ENCODE assay signal across 9 mouse cellular contexts in the genomic region with DNA sequence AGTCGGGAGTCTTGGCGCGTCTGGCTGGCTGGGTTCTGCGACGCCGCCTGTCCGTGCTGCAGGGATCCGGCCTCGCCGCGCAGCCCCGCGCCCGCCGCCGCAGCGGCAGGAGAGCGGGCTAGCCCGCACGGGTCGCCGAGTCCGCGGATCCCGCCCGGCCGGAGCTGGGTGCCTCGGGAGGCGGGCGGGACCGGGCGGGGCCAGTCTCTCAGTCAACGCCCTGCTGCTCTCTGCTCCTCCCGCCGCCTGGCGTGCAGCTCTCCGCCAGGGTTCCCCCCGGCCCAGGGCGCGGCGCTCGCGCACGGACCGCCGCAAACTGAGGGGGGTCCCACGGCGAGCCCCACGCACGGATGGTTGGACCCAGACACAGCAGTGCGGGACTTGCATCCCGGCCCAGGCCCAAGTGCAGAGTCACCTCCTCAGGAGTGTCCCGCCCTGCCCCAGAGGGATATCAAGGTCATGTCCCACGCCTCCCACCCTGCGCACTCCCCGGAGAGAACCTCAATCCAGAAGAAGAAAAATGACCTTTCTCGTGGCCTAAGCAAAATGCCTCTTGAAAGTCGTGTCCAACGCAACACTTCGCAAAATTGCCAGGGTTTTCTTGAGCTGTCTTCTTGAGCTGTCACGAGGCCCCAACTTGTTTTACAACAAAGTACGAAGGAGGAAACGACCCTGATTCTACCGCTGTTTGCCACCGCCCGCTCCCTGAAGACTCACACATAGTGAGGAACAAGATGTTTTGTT. TPM values are rescaled to one million over a fixed set of nuclear protein-coding genes. Genes with fewer than 3 reads are reported as not detected.
A peak's percentile ranks its signal among the peaks of the same experiment; 100 is the strongest.
DNase-seq lines count a peak whose midpoint lies in the region; ATAC-seq and TF ChIP-seq lines count a peak whose summit lies in the region.
"Had no signal": no experiment of that assay in that cellular context is flagged by ENCODE, and none has a peak within 500 bp of the region (broad histone marks: within the 10 kb centered on the region; RNA-seq: fewer than 3 reads in every experiment).

No protein-coding gene starts in this region.

- peaks cover 53% of the 10 kb centered on the region for H3K27me3 ChIP-seq in embryonic facial prominence, embryonic 14.5 days (replicated peaks; ENCODE audit: control insufficient read depth, insufficient read depth, low read length)
- peaks cover 62% of the 10 kb centered on the region for H3K27me3 ChIP-seq in heart, embryonic 10.5 days (ENCODE audit: insufficient read depth, poor library complexity, severe bottlenecking)
- peaks cover 15% of the 10 kb centered on the region for H3K27me3 ChIP-seq in kidney, embryonic 16.5 days (ENCODE audit: insufficient read depth, low read length)
- peaks cover 35% of the 10 kb centered on the region for H3K27me3 ChIP-seq in lung, embryonic 14.5 days (ENCODE audit: insufficient read depth, low read length)

- TF ChIP-seq CTCF in lung, embryonic 14.5 days (IDR thresholded peaks at IDR 0.05; ENCODE audit: low read depth): no peak

- ATAC-seq in embryonic facial prominence, embryonic 14.5 days (ENCODE audit: low read depth): peak; percentile 86
- ATAC-seq in kidney, embryonic 16.5 days (ENCODE audit: low FRiP score, low TSS enrichment): peak; percentile 89
- ATAC-seq in lung, embryonic 14.5 days (ENCODE audit: insufficient read depth): peak; percentile 89
- ATAC-seq in inflammation-experienced regulatory T-cells, adult 6 months: no peak

- peak overlapping the region; percentile 97 for H3K4me2 ChIP-seq in embryonic facial prominence, embryonic 14.5 days (ENCODE audit: low read depth, low read length)
- H3K4me2 ChIP-seq in kidney, embryonic 16.5 days (replicated peaks; ENCODE audit: low read depth, low read length): peak overlapping the region; percentile 96
- H3K4me2 ChIP-seq in lung, embryonic 14.5 days: peak overlapping the region; percentile 92

- H3K4me1 ChIP-seq in embryonic facial prominence, embryonic 14.5 days (ENCODE audit: control insufficient read depth, insufficient read depth, low read length): no peaks in the 10 kb centered on the region; the same call in 1 of the 2 replicates
- peaks cover 14% of the 10 kb centered on the region; the same call in 1 of the 2 replicates for H3K4me1 ChIP-seq in heart, embryonic 10.5 days
- 0 out of 2 replicates have a peak, but pooled peaks cover 7% of the 10 kb centered on the region for H3K4me1 ChIP-seq in kidney, embryonic 16.5 days (ENCODE audit: insufficient read depth, low read length)
- H3K4me1 ChIP-seq in lung, embryonic 14.5 days (ENCODE audit: insufficient read depth): no peaks in the 10 kb centered on the region

- H3K27ac ChIP-seq in embryonic facial prominence, embryonic 14.5 days (replicated peaks; ENCODE audit: low read depth, low read length): no peak overlapping the region
- H3K27ac ChIP-seq in heart, embryonic 10.5 days: peak overlapping the region; percentile 72; the same call in 1 of the 2 replicates
- H3K27ac ChIP-seq in kidney, embryonic 16.5 days (ENCODE audit: low read length): no peak overlapping the region
- no peak overlapping the region for H3K27ac ChIP-seq in lung, embryonic 14.5 days (ENCODE audit: low read depth)

- WGBS in embryonic facial prominence, embryonic 14.5 days: under 1% methylated on average over 19 of the region's 66 CpGs
- WGBS in heart, embryonic 10.5 days: under 1% methylated on average over 65 of the region's 66 CpGs
- WGBS in kidney, embryonic 16.5 days: 1% methylated on average over 62 of the region's 66 CpGs
- under 1% methylated on average over 61 of the region's 66 CpGs for WGBS in lung, embryonic 14.5 days

- DNase-seq in thymus, postnatal 25 days: peak; percentile 1
- no peak for DNase-seq in thymus, postnatal 36 days
- peak; percentile 42 for DNase-seq in embryonic facial prominence, embryonic 14.5 days (ENCODE audit: low spot score)
- DNase-seq in heart, embryonic 10.5 days (ENCODE audit: low spot score): peak; percentile 78
- DNase-seq in lung, embryonic 14.5 days: peak; percentile 73
- peak; percentile 3 for DNase-seq in right cerebral cortex, adult 18-20 months

- peak overlapping the region; percentile 58 for H3K9ac ChIP-seq in embryonic facial prominence, embryonic 14.5 days (ENCODE audit: low read depth, low read length)
- peak overlapping the region; percentile 75 for H3K9ac ChIP-seq in kidney, embryonic 16.5 days (replicated peaks; ENCODE audit: low read length)
- peak overlapping the region; percentile 32 for H3K9ac ChIP-seq in lung, embryonic 14.5 days

- H3K36me3 ChIP-seq in embryonic facial prominence, embryonic 14.5 days (ENCODE audit: control insufficient read depth, insufficient read depth, low read length): no peaks in the 10 kb centered on the region
- H3K36me3 ChIP-seq in heart, embryonic 10.5 days: no peaks in the 10 kb centered on the region
- no peaks in the 10 kb centered on the region for H3K36me3 ChIP-seq in kidney, embryonic 16.5 days (ENCODE audit: insufficient read depth, low read length)
- no peaks in the 10 kb centered on the region for H3K36me3 ChIP-seq in lung, embryonic 14.5 days (ENCODE audit: insufficient read depth)

- H3K4me3 ChIP-seq in embryonic facial prominence, embryonic 14.5 days (ENCODE audit: low read depth, low read length): peak overlapping the region; percentile 59
- peak overlapping the region; percentile 74 for H3K4me3 ChIP-seq in heart, embryonic 10.5 days
- peak overlapping the region; percentile 49 for H3K4me3 ChIP-seq in kidney, embryonic 16.5 days (ENCODE audit: low read length)
- H3K4me3 ChIP-seq in lung, embryonic 14.5 days (ENCODE audit: low read depth, low read length): peak overlapping the region; percentile 58
- H3K4me3 ChIP-seq: myocyte had no signal

- no peaks in the 10 kb centered on the region for H3K9me3 ChIP-seq in embryonic facial prominence, embryonic 14.5 days (ENCODE audit: control insufficient read depth, low read length)
- H3K9me3 ChIP-seq in heart, embryonic 10.5 days: no peaks in the 10 kb centered on the region
- H3K9me3 ChIP-seq in kidney, embryonic 16.5 days (ENCODE audit: low read length): no peaks in the 10 kb centered on the region
- H3K9me3 ChIP-seq in lung, embryonic 14.5 days (ENCODE audit: low read depth, low read length): no peaks in the 10 kb centered on the region

RNA-seq across cellular contexts. Expression of a gene that starts 0.5 kb away (rescaled TPM):
- 4.3 and 4.6 TPM in 2 replicates for polyA plus RNA-seq in embryonic facial prominence, embryonic 14.5 days (2014; fragmentation: Nextera tagmentation; extraction: Ambion mirVana)
- 0.27 and 1.1 TPM in 2 replicates for polyA plus RNA-seq in heart, embryonic 10.5 days (2016; fragmentation: Nextera tagmentation; extraction: Ambion mirVana)
- 8.3 and 9.8 TPM in 2 replicates for polyA plus RNA-seq in kidney, embryonic 16.5 days (2015; fragmentation: Nextera tagmentation; extraction: Ambion mirVana)
- polyA plus RNA-seq in lung, embryonic 14.5 days (2014; fragmentation: Nextera tagmentation; extraction: Ambion mirVana): 4.7 and 5.7 TPM in 2 replicates
- not detected for polyA plus RNA-seq in inflammation-experienced regulatory T-cells, adult 6 months (2017; shearing (Covaris generic))
- polyA plus RNA-seq: myocyte had no signal

RNA-seq across cellular contexts. Expression of a gene that starts 58.4 kb away (rescaled TPM):
- 0.37 TPM in 1 of 2 replicates, not detected in the other for polyA plus RNA-seq in embryonic facial prominence, embryonic 14.5 days (2014; fragmentation: Nextera tagmentation; extraction: Ambion mirVana)
- polyA plus RNA-seq in heart, embryonic 10.5 days (2016; fragmentation: Nextera tagmentation; extraction: Ambion mirVana): not detected in 2 replicates
- polyA plus RNA-seq in kidney, embryonic 16.5 days (2015; fragmentation: Nextera tagmentation; extraction: Ambion mirVana): not detected in 2 replicates
- not detected in 2 replicates for polyA plus RNA-seq in lung, embryonic 14.5 days (2014; fragmentation: Nextera tagmentation; extraction: Ambion mirVana)
- polyA plus RNA-seq in inflammation-experienced regulatory T-cells, adult 6 months (2017; shearing (Covaris generic)): not detected
- polyA plus RNA-seq: myocyte had no signal

Comparison
In these comparisons a context has a peak if more than half of its experiments do, and no peak if none do; other contexts are left out.
1. DNase-seq: peak in thymus, postnatal 25 days (single experiment), embryonic facial prominence, embryonic 14.5 days (single experiment), heart, embryonic 10.5 days (single experiment), lung, embryonic 14.5 days (single experiment) and right cerebral cortex, adult 18-20 months (single experiment); none in thymus, postnatal 36 days (0 of 2).
2. Peak in every context shown above with its lines, with median percentiles within 50 percentile points of each other: H3K4me2 ChIP-seq, H3K4me3 ChIP-seq and H3K9ac ChIP-seq.